Mouse (Mus musculus): ENCODE data around the gene Oser1. TPM values are rescaled to one million over a fixed set of nuclear protein-coding genes. Genes with fewer than 3 reads are reported as not detected.

Oser1 gene
- polyA plus RNA-seq, 1 experiment, result 3.5 TPM

DNA sequence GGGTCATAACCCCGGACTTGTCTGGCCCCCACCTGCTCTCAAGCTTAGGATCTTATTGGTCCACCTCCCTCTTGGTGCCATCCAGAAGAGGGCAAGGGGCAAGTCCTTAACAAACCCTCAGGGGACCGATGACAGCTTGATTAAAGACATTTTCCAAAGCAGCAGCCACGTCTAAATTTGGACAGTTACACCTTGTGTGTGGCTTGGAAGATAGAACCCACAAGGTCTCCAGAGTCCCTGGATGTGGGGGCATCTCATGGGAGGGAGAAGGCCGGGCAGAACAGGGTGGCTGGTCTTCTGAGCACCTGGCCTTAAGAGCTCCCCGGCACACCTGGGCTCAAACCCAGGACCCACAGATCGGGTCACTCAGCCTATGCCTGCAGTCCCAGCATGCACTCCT is 30.5 kb downstream of the Oser1 start:
- Histone ChIP-seq H3K36me3 (replicated peaks; ENCODE audit: low read length) (no peaks in the 10 kb centered on the region), H3K4me3 (replicated peaks) (no peak overlapping the region), H3K4me1 (no peaks in the 10 kb centered on the region), H3K27me3 (replicated peaks) (peaks cover 70% of the 10 kb centered on the region), H3K9me3 (no peaks in the 10 kb centered on the region)
- no peak for TF ChIP-seq FLI1 (IDR thresholded peaks at IDR 0.05; ENCODE audit: low read length)

DNA sequence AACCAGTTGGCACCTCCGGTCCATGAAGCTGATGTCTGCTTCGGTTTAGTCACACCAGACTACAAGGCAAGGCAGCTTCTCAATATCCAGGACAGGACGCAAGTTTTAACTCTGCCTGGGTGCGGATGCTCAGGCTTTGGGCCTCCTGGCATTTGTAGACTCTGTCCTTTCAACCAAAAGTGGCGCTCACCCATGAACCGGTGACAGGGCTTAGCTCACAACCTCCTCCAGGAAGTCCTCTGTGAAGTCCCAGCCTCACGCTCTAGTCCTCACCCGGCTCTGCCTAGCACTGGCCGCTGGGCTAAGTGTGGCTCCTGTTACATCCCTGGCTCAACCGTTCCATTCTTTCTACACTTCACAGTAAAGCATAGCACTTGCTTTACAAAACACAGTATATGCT is 31.3 kb downstream of the Oser1 start:
- TF ChIP-seq GATA1 (IDR thresholded peaks at IDR 0.05; ENCODE audit: borderline replicate concordance, low read length), result no peak
- TF ChIP-seq FLI1 (IDR thresholded peaks at IDR 0.05; ENCODE audit: low read length), result no peak
- no peaks in the 10 kb centered on the region for H3K36me3 ChIP-seq (replicated peaks; ENCODE audit: low read length)
- no peaks in the 10 kb centered on the region for H3K9me3 ChIP-seq
- H3K4me3 ChIP-seq (replicated peaks), result no peak overlapping the region
- no peaks in the 10 kb centered on the region for H3K4me1 ChIP-seq
- peaks cover 66% of the 10 kb centered on the region for H3K27me3 ChIP-seq (replicated peaks)

DNA sequence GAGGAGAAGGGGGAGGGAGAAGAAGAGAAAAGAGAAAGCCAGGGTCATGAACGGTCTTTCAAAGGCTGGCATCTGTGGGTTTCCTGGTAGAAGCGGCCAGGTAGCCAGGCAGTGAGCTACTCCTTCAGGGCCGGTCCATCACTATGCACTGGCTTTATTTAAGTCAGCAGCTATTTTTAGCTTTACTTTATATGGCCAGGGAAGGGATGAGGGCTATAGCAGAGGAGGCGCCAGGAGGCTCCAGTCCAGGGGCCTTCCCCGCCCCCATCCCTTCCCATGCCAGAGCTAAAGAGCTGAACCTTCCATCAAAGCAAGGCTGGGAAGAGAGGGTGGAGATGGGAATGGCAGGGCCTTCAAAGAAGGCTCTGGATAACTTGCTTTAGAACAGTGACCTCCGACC is 32.1 kb downstream of the Oser1 start:
- no peak overlapping the region for H3K4me3 ChIP-seq (replicated peaks)
- no peaks in the 10 kb centered on the region for H3K4me1 ChIP-seq
- no peaks in the 10 kb centered on the region for H3K9me3 ChIP-seq
- H3K36me3 ChIP-seq (replicated peaks; ENCODE audit: low read length), result no peaks in the 10 kb centered on the region
- H3K27me3 ChIP-seq (replicated peaks), result peaks cover 58% of the 10 kb centered on the region
- TF ChIP-seq GATA1 (IDR thresholded peaks at IDR 0.05; ENCODE audit: borderline replicate concordance, low read length) (no peak), FLI1 (IDR thresholded peaks at IDR 0.05; ENCODE audit: low read length) (no peak)

DNA sequence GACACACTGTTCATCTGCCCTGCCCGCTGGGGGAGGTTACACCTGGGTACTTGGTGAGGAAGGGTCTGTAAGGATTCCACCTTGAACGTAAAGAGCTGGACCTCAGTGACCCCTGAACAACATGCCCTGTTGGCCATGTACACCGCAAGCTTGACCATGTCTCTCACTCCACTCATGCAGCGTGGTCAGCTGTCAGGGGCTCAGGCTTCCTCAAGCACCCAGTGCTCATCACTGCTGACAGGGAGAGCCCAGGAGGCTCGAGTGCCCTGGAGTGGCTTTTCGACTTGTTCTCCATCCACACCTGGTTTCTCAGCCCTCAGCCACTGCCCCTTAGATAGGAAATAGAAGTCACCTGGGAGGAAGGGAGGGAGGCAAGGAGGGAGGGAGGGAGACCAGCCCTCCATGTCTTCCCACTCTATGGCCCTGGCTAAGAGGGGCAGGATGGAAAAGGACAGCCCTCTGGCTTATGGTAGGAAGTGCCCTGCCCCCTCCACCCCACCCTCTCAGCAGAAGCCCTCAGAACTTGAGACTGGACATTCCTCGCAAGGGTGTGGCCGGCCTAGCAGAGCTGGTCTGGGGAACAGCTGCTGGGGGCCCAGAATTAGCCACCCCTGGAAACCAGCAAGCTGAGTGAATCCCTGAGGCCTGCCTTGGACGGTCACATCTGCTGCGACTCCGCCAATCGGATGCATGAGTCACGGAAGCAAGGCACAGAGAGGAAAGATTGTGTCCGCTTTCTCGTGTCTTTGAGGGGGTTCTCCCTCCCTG is 37.9 kb downstream of the Oser1 start:
- no peak for TF ChIP-seq GATA1 (IDR thresholded peaks at IDR 0.05; ENCODE audit: borderline replicate concordance, low read length)
- no peak for TF ChIP-seq FLI1 (IDR thresholded peaks at IDR 0.05; ENCODE audit: low read length)
- Histone ChIP-seq H3K4me1 (no peaks in the 10 kb centered on the region; the same call in 1 of the 2 replicates), H3K27me3 (replicated peaks) (peaks cover 57% of the 10 kb centered on the region), H3K9me3 (no peaks in the 10 kb centered on the region), H3K4me3 (replicated peaks) (no peak overlapping the region), H3K36me3 (replicated peaks; ENCODE audit: low read length) (no peaks in the 10 kb centered on the region)

DNA sequence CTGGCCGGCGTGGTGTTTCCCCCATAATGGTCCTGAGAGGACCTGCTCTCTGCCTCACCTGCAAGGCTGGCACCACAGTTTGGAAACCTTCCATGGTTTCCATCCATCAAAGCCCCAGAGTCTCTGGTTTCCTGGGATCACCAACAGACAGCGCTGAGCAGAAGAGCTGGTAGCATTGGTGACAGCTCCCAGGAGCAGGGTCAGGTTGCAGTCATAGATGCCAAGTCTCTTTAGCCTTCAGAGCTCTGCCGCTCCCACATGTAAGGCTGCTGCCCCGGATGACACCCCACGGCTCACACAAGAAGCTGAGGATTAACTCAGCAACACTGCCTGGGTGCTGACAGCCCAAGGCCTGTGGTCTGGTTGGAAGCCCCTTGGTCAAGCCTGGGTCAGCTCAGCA is 39.4 kb downstream of the Oser1 start:
- TF ChIP-seq GATA1 (IDR thresholded peaks at IDR 0.05; ENCODE audit: borderline replicate concordance, low read length) (no peak), FLI1 (IDR thresholded peaks at IDR 0.05; ENCODE audit: low read length) (no peak)
- H3K27me3 ChIP-seq (replicated peaks), result peaks cover 51% of the 10 kb centered on the region
- H3K4me1 ChIP-seq, result no peaks in the 10 kb centered on the region; the same call in 1 of the 2 replicates
- no peaks in the 10 kb centered on the region for H3K36me3 ChIP-seq (replicated peaks; ENCODE audit: low read length)
- no peak overlapping the region for H3K4me3 ChIP-seq (replicated peaks)
- 0 out of 2 replicates have a peak, but pooled peaks cover 1% of the 10 kb centered on the region for H3K9me3 ChIP-seq

DNA sequence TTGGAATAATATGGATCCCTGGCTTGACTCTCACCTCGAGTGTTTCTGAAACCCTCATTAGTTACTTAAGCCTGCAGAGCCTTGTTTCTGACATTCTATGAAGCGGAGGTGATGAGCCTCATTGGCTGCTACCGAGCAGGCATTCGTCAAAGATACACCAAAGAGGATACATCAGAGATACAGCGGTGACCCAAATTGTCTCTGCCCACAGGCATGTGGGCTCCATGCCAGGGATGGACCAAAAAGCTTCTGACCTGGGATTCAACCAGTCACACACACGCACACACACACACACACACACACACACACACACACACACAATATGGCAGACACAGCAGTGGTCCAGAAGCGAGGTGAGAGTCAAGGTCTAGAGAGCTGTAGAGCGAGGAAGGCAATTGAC is 43.3 kb downstream of the Oser1 start:
- no peaks in the 10 kb centered on the region for H3K36me3 ChIP-seq (replicated peaks; ENCODE audit: low read length)
- TF ChIP-seq FLI1 (IDR thresholded peaks at IDR 0.05; ENCODE audit: low read length), result no peak
- TF ChIP-seq GATA1 (IDR thresholded peaks at IDR 0.05; ENCODE audit: borderline replicate concordance, low read length), result no peak
- no peaks in the 10 kb centered on the region for H3K4me1 ChIP-seq
- no peak overlapping the region for H3K4me3 ChIP-seq (replicated peaks)
- H3K9me3 ChIP-seq, result 0 out of 2 replicates have a peak, but pooled peaks cover 7% of the 10 kb centered on the region
- peaks cover 67% of the 10 kb centered on the region for H3K27me3 ChIP-seq (replicated peaks)

DNA sequence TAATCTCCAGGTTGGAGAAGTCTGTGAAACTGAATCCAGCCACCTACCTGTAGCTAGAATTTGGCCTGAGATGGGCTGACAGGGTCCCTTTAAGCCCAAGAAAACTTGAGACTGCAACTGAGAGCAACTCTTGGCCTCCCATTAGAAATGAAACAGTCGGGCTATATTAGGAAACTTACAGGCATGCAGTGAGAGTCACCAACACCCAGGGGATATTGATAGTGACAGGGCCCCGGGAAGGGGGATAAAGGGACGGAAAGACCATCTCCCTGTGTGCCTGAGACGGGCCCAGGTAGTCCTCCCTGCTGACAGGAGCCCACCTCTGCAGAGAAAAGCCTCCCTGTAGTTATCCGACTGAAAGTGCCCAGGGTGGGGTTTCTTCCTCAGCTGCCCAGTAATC is 45.1 kb downstream of the Oser1 start:
- no peak overlapping the region for H3K4me3 ChIP-seq (replicated peaks)
- H3K9me3 ChIP-seq, result peaks cover 17% of the 10 kb centered on the region
- H3K36me3 ChIP-seq (replicated peaks; ENCODE audit: low read length), result no peaks in the 10 kb centered on the region
- H3K4me1 ChIP-seq, result no peaks in the 10 kb centered on the region
- TF ChIP-seq FLI1 (IDR thresholded peaks at IDR 0.05; ENCODE audit: low read length) (no peak), GATA1 (IDR thresholded peaks at IDR 0.05; ENCODE audit: borderline replicate concordance, low read length) (no peak)
- H3K27me3 ChIP-seq (replicated peaks), result peaks cover 73% of the 10 kb centered on the region

DNA sequence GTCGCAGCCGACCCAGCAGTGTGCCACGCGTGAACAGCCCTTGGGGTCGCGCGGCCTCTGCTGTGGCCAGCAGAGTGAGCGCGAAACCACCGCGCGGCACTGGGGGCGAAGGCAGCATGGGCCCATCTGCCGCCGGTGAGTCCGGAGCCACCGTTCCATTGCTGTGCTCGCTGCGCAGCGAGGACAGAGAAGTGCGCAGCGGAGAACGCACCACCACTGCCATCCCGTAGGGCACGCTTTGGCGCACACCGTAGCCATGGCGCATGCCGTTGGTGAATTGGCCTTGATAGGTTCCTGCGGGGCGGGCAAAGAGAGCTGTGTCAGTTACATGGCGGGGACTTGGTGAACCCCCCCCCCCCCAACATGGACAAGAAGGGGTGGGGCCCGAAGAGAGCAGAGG is 48.4 kb downstream of the Oser1 start:
- peaks cover 70% of the 10 kb centered on the region for H3K27me3 ChIP-seq (replicated peaks)
- no peak for TF ChIP-seq GATA1 (IDR thresholded peaks at IDR 0.05; ENCODE audit: borderline replicate concordance, low read length)
- no peak for TF ChIP-seq FLI1 (IDR thresholded peaks at IDR 0.05; ENCODE audit: low read length)
- H3K9me3 ChIP-seq, result peaks cover 17% of the 10 kb centered on the region
- H3K36me3 ChIP-seq (replicated peaks; ENCODE audit: low read length), result no peaks in the 10 kb centered on the region
- H3K4me1 ChIP-seq, result no peaks in the 10 kb centered on the region
- H3K4me3 ChIP-seq (replicated peaks), result peak overlapping the region; percentile 3

DNA sequence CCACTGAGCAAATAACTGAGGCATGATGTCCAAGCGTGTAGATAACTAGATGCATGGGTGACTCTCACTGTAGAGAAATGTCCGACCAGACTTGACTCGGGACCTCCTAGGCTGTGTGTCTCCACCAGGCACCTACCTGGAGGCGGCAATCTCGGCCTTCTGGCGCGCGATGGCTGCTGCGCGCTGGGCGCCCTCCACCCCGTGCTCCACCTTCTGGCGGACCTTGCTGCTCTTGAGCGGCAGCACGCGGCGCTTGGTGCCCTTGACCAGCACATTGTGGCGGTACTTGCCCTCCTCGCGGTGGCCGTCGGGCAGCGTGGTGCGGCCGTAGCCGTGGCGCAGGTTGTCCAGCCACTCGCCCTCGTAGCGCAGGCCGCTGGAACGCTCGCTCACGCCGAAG is 49.0 kb downstream of the Oser1 start:
- Histone ChIP-seq H3K9me3 (peaks cover 17% of the 10 kb centered on the region), H3K36me3 (replicated peaks; ENCODE audit: low read length) (no peaks in the 10 kb centered on the region), H3K27me3 (replicated peaks) (peaks cover 73% of the 10 kb centered on the region), H3K4me1 (no peaks in the 10 kb centered on the region), H3K4me3 (replicated peaks) (no peak overlapping the region)
- no peak for TF ChIP-seq FLI1 (IDR thresholded peaks at IDR 0.05; ENCODE audit: low read length)
- no peak for TF ChIP-seq GATA1 (IDR thresholded peaks at IDR 0.05; ENCODE audit: borderline replicate concordance, low read length)

DNA sequence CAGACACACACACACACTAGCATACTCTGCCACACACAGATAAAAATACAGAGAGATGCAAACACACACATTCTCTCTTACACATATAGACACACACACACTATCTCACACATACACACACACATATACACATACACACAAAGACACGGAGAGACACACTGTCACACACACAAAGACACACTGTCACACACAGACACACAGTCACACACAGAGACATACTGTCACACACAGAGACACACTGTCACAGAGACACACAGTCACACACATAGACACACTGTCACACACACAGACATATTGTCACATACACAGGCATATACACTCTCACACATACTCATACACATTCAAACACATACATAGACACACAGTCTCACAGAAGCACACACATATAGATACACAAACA is 51.9 kb downstream of the Oser1 start:
- Histone ChIP-seq H3K9me3 (peaks cover 13% of the 10 kb centered on the region), H3K27me3 (replicated peaks) (peaks cover 79% of the 10 kb centered on the region), H3K36me3 (replicated peaks; ENCODE audit: low read length) (no peaks in the 10 kb centered on the region), H3K4me3 (replicated peaks) (peak overlapping the region; percentile 24), H3K4me1 (no peaks in the 10 kb centered on the region)
- TF ChIP-seq FLI1 (IDR thresholded peaks at IDR 0.05; ENCODE audit: low read length) (no peak), GATA1 (IDR thresholded peaks at IDR 0.05; ENCODE audit: borderline replicate concordance, low read length) (no peak)

Data from megakaryocyte, embryonic 14.5 days (primary cell).